Mouse (Mus musculus): ENCODE results near the gene Rps6kb1. TPM values are rescaled to one million over a fixed set of nuclear protein-coding genes. Genes with fewer than 3 reads are reported as not detected.

The Rps6kb1 gene
- total and polyA plus RNA-seq, 3 experiments, result 39.3 to 73.6 (median 49.4) TPM

GRCm38 (mm10) chr11:86586177-86586867 lies 41.7 kb upstream of the Rps6kb1 start (continued):
- TF ChIP-seq RAD21 (IDR thresholded peaks at IDR 0.05; ENCODE audit: low read depth, low read length) (no peak), MYB (IDR thresholded peaks at IDR 0.05; ENCODE audit: low read depth, low read length) (no peak), GABPA (IDR thresholded peaks at IDR 0.05; ENCODE audit: low read depth, low read length) (no peak), MAZ (IDR thresholded peaks at IDR 0.05; ENCODE audit: low read depth, low read length) (no peak), POLR2A (IDR thresholded peaks at IDR 0.05; ENCODE audit: control insufficient read depth in 1 of 2, insufficient read depth in 1 of 2, low read depth in 1 of 2, low read length in 2 of 2, poor library complexity in 1 of 2) (no peak; a peak in 1 of 4 replicates), HCFC1 (IDR thresholded peaks at IDR 0.05; ENCODE audit: low read depth, low read length) (no peak), POLR2AphosphoS5 (IDR thresholded peaks at IDR 0.05; ENCODE audit: borderline replicate concordance, low read depth, low read length) (peak; percentile 98; the same call in 1 of the 2 replicates), TBP (IDR thresholded peaks at IDR 0.05; ENCODE audit: low read depth, low read length) (no peak; the same call in 1 of the 2 replicates), ETS1 (IDR thresholded peaks at IDR 0.05; ENCODE audit: low read depth, low read length) (0 out of 2 replicates have a peak, but pooled peaks have one; percentile 29), KAT2A (conservative IDR thresholded peaks at IDR 0.05; ENCODE audit: low read depth, low read length) (0 out of 2 replicates have a peak, but pooled peaks have one; percentile 25), E2F4 (IDR thresholded peaks at IDR 0.05; ENCODE audit: borderline replicate concordance, low read depth, low read length) (no peak), ELF1 (IDR thresholded peaks at IDR 0.05; ENCODE audit: low read depth, low read length) (no peak)

- no peaks in the 10 kb centered on the region for H3K9me3 ChIP-seq (replicated peaks; ENCODE audit: insufficient read depth, low read length)
- H3K79me2 ChIP-seq (ENCODE audit: control insufficient read depth, insufficient read depth, low read length, poor library complexity), result peaks cover 37% of the 10 kb centered on the region
- H3K9ac ChIP-seq (ENCODE audit: control insufficient read depth, low read depth, low read length, poor library complexity, severe bottlenecking), result peak overlapping the region; percentile 88
- no peaks in the 10 kb centered on the region for H3K27me3 ChIP-seq (ENCODE audit: control insufficient read depth in 1 of 2, insufficient read depth in 2 of 2, low read length in 2 of 2)
- H3K4me1 ChIP-seq (ENCODE audit: control insufficient read depth in 1 of 2, insufficient read depth in 2 of 2, low read length in 2 of 2), result peaks cover 9 to 18% of the 10 kb centered on the region in 2 experiments
- H3K36me3 ChIP-seq (ENCODE audit: control insufficient read depth in 1 of 2, insufficient read depth in 2 of 2, low read length in 2 of 2), result peaks cover 4 to 34% of the 10 kb centered on the region in 2 experiments; a peak in 3 of 4 replicates
- H3K27ac ChIP-seq (ENCODE audit: control insufficient read depth, low read depth, low read length), result peak overlapping the region; percentile 96
- peak overlapping the region; percentile 83 to 88 for H3K4me3 ChIP-seq (ENCODE audit: control insufficient read depth in 1 of 2, insufficient read depth in 1 of 2, low read depth in 2 of 2, low read length in 2 of 2)
- DNase-seq (ENCODE audit: low read depth, low spot score), result peak; percentile 70
- TF ChIP-seq ZKSCAN1 (IDR thresholded peaks at IDR 0.05; ENCODE audit: low read depth, low read length), result no peak
- TF ChIP-seq POLR2AphosphoS5 (IDR thresholded peaks at IDR 0.05; ENCODE audit: borderline replicate concordance, low read depth, low read length), result no peak
- no peak for TF ChIP-seq CTCF (IDR thresholded peaks at IDR 0.05 in 2 of 3, conservative IDR thresholded peaks at IDR 0.05 in 1 of 3; ENCODE audit: control insufficient read depth in 1 of 3, insufficient read depth in 1 of 3, low read depth in 2 of 3, low read length in 3 of 3, poor library complexity in 1 of 3, severe bottlenecking in 1 of 3)
- TF ChIP-seq MEF2A (IDR thresholded peaks at IDR 0.05; ENCODE audit: extremely low read depth, insufficient replicate concordance, low read depth, low read length, poor library complexity, severe bottlenecking), result no peak
- peak in 1 of 2 experiments; percentile 5; a peak in 1 of 4 replicates for TF ChIP-seq POLR2A (IDR thresholded peaks at IDR 0.05; ENCODE audit: control insufficient read depth in 1 of 2, insufficient read depth in 1 of 2, low read depth in 1 of 2, low read length in 2 of 2, poor library complexity in 1 of 2)
- no peak for TF ChIP-seq EP300 (IDR thresholded peaks at IDR 0.05; ENCODE audit: low read depth in 1 of 2, low read length in 2 of 2)
Measured at GRCm38 (mm10) chr11:86585598-86585984, 41.0 kb upstream of the Rps6kb1 start.
